Mouse (Mus musculus) limb, embryonic 11.5 days (tissue): ENCODE data around the gene Bdh2. TPM values are rescaled to one million over a fixed set of nuclear protein-coding genes. Genes with fewer than 3 reads are reported as not detected.

Source experiments
- ATAC-seq: fragments of 200-750 bp; cut with Nextera tagmentation; 2 replicates; pipeline ENCODE4 v1.8.0; 2017; ENCODE audit warnings: low read depth; ENCODE audit not compliant: insufficient number of reproducible peaks, low FRiP score, low TSS enrichment
- DNase-seq: peaks from one replicate; pipeline ENCODE4 v3.0.0-alpha.2; 2015; ENCODE audit warnings: low spot score
- H3K27ac ChIP-seq: fragments of 300-500 bp; sonication (generic); replicated peaks from 2 replicates; pipeline ENCODE4 v1.5.1; 2014; ENCODE audit warnings: low read depth, mild to moderate bottlenecking, low read length
- H3K27me3 ChIP-seq: fragments of 300-500 bp; sonication (generic); 2 replicates; pipeline ENCODE4 v1.6.1; 2014; ENCODE audit warnings: mild to moderate bottlenecking, low read length, mixed read lengths; ENCODE audit not compliant: control insufficient read depth, insufficient read depth
- H3K36me3 ChIP-seq: fragments of 300-500 bp; sonication (generic); 2 replicates; pipeline ENCODE4 v1.6.1; 2014; ENCODE audit warnings: mild to moderate bottlenecking, low read length, moderate library complexity, mixed read lengths; ENCODE audit not compliant: control insufficient read depth, insufficient read depth
- H3K4me1 ChIP-seq: fragments of 300-500 bp; sonication (generic); 2 replicates; pipeline ENCODE4 v1.6.1; 2014; ENCODE audit warnings: low read length, mixed read lengths; ENCODE audit not compliant: control insufficient read depth, insufficient read depth
- H3K4me2 ChIP-seq: fragments of 300-500 bp; sonication (generic); 2 replicates; pipeline ENCODE4 v1.6.1; 2014; ENCODE audit warnings: low read depth, mild to moderate bottlenecking, moderate library complexity; ENCODE audit not compliant: severe bottlenecking
- H3K4me3 ChIP-seq: fragments of 300-500 bp; sonication (generic); 2 replicates; pipeline ENCODE4 v1.5.1; 2014; ENCODE audit warnings: low read depth, low read length
- H3K9ac ChIP-seq: fragments of 300-500 bp; sonication (generic); 2 replicates; pipeline ENCODE4 v1.6.1; 2014; ENCODE audit warnings: mild to moderate bottlenecking, low read length
- H3K9me3 ChIP-seq: fragments of 300-500 bp; sonication (generic); 2 replicates; pipeline ENCODE4 v1.6.1; 2016; ENCODE audit warnings: low read length; ENCODE audit not compliant: control insufficient read depth
- WGBS: fragments of 180-500 bp; shearing (Covaris S2); extraction: QIAGEN DNeasy Blood & Tissue Kit; methylation state at CpG from one replicate; pipeline ENCODE4 v1.1.7; 2014; 5-methylcytosine and 5-hydroxymethylcytosine counted together
- polyA plus RNA-seq: library from polyadenylated mRNA; unstranded; fragments of >200 nt; fragmentation: Nextera tagmentation; extraction: Ambion mirVana; gene quantifications from 2 replicates; pipeline ENCODE4 v1.2.1, GENCODE M21; 2014

Bdh2 gene
- polyA plus RNA-seq, 1 experiment from 2014 or later = 9.2 TPM

DNA sequence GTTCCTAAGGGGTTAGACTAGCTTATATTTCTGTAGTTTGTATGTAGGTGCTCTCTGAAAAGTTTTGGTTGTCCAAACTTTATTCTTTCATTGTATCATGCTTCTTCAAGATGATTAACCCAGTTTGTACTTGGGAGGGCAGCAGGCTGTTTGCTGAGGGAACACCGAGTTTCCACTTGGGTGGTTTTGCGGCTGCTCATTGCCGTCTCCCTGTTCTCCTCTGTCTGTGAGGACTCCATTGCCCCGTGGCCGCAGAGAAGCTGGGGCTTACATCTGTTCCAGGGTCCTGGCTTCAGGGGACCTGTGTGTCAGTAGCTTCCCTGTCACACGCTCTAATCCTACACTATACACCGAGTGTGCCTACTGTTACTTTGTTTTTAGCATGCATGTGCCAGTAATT lies 20.8 kb upstream of the Bdh2 start:
- H3K9me3 ChIP-seq = no peaks in the 10 kb centered on the region
- WGBS = 95% methylated on average over 7 of the region's 7 CpGs
- no peak for DNase-seq
- H3K4me1 ChIP-seq = no peaks in the 10 kb centered on the region
- H3K4me2 ChIP-seq = no peak overlapping the region
- no peak for ATAC-seq
- no peak overlapping the region for H3K9ac ChIP-seq
- H3K27me3 ChIP-seq = no peaks in the 10 kb centered on the region
- peaks cover 21% of the 10 kb centered on the region for H3K36me3 ChIP-seq
- no peak overlapping the region for H3K4me3 ChIP-seq
- no peak overlapping the region for H3K27ac ChIP-seq

DNA sequence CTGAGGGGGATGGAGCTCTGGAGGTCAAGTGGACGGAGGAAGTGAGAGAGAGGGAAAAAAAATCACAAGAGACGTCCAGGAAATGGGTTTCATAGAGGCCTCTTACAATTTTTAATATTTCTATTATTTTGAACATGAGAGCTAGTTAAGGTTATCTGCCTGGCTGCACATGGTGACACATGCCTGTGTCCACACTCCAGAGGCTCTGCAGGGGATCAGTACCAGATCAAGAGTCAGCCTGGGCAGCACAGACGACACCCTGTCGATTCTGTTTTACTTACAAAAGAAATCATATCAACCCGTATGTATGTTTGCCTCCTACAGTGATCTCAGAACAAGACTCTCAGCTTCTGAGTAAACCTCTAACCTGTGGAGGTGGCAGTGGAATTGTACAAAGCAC lies 12.4 kb upstream of the Bdh2 start:
- Histone ChIP-seq H3K4me1 (no peaks in the 10 kb centered on the region), H3K36me3 (peaks cover 27% of the 10 kb centered on the region), H3K9me3 (no peaks in the 10 kb centered on the region), H3K27ac (no peak overlapping the region), H3K9ac (no peak overlapping the region), H3K27me3 (no peaks in the 10 kb centered on the region), H3K4me2 (no peak overlapping the region), H3K4me3 (no peak overlapping the region)
- 91% methylated on average over 5 of the region's 5 CpGs for WGBS
- ATAC-seq (no peak), DNase-seq (no peak)

DNA sequence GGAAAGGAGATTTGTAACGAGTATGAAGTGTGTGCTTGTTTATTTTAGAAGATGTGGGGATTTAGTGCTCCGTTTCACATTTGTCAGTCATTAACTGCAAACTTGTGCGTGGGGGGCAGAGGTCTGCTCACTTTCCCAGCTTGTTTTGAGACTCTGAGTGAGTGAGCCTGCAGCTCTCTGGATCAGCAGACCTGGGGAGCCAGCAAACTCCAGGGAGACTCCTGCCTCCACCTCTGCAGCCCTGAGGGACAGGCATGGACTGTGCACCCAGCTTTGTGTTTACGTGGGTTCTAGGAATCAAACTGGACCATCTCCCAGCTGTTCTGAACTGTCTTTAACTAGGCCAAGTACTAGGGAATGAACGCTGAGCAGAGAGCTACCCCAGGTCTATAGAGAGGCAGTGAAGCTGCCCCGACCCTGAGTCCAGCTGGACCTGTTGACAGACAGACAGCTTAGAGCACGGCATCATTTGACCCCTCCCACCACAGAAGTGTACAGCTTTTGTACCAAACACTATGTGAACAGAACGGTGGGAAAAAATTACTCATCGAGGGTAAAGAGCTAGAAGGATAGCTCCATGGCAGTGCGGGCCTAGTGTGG lies 11.5 kb upstream of the Bdh2 start:
- Histone ChIP-seq H3K9me3 (no peaks in the 10 kb centered on the region), H3K4me3 (no peak overlapping the region), H3K4me2 (no peak overlapping the region), H3K36me3 (peaks cover 27% of the 10 kb centered on the region), H3K4me1 (no peaks in the 10 kb centered on the region), H3K27ac (no peak overlapping the region), H3K27me3 (no peaks in the 10 kb centered on the region), H3K9ac (no peak overlapping the region)
- DNase-seq (no peak), ATAC-seq (no peak; the same call in 1 of the 2 replicates)
- WGBS = 94% methylated on average over 10 of the region's 10 CpGs

DNA sequence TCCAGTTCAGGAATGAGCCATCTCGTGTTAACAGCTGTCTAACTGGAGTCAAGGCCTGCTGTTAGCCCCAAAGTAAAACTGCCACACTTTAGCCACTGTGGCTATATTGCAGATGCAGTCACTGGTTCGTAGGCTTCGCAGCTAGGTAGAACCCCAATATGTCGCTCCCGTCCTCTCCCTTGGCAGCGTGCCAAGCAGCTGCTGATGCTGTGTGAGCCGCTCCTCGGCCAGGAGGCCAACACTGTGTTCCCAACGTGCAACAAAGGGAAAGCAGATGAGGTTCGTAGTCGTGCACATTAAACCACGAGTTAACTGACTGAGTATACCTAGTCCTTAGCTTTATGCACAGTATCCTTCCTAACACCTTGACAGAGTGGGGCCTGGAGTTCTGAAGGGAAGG lies 8.4 kb upstream of the Bdh2 start:
- DNase-seq = no peak
- Histone ChIP-seq H3K4me3 (no peak overlapping the region), H3K4me2 (no peak overlapping the region), H3K36me3 (peaks cover 20% of the 10 kb centered on the region; the same call in 1 of the 2 replicates), H3K27ac (no peak overlapping the region), H3K9ac (no peak overlapping the region), H3K9me3 (no peaks in the 10 kb centered on the region), H3K4me1 (no peaks in the 10 kb centered on the region), H3K27me3 (no peaks in the 10 kb centered on the region)
- ATAC-seq = no peak
- WGBS = 90% methylated on average over 12 of the region's 12 CpGs

DNA sequence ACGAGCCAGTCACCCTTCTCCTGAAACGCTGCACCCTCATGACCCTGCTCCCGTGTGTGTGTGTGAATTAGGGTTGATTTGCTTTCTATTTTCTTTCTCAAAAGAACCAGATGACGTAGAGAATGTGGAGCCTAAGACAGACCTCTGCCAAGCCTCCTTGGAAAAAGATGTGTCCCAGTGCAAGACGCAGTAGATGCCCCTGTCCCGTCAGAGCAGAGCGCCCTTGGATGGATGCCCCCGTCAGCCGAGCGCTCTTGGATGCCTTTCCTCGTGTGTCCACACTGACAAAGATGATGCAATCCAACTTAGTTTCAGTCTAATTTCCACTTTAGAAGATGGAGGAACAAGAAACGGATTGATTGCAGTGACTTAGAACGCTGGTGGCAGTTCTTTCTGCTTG lies 8.0 kb upstream of the Bdh2 start:
- ATAC-seq (no peak), DNase-seq (no peak)
- Histone ChIP-seq H3K4me3 (no peak overlapping the region), H3K27me3 (no peaks in the 10 kb centered on the region), H3K9me3 (no peaks in the 10 kb centered on the region), H3K27ac (no peak overlapping the region), H3K9ac (no peak overlapping the region), H3K36me3 (peaks cover 20% of the 10 kb centered on the region; the same call in 1 of the 2 replicates), H3K4me1 (no peaks in the 10 kb centered on the region), H3K4me2 (no peak overlapping the region)
- WGBS = 95% methylated on average over 13 of the region's 13 CpGs

DNA sequence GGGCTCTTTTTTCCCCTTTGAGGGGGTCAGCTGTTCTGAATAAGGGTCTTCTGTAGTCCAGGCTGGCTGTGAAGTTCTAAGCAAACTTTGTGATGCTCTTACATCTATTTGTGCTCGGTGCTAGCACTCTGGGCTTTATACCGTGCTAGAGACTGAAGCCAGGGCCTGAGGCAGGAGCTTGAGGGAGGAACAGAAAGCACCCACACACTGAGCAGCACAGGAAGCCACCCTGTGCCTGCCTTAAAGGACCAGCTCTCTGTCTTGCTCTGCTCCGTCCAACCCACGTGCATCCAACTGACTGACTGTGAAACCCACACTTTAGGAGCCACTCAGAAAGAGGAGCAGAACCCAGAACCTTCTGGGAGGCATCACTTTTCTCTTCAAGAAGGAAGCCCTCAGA lies 861 bp upstream of the Bdh2 start:
- Histone ChIP-seq H3K27ac (no peak overlapping the region), H3K36me3 (no peaks in the 10 kb centered on the region), H3K9ac (peak overlapping the region; percentile 67), H3K27me3 (no peaks in the 10 kb centered on the region), H3K9me3 (no peaks in the 10 kb centered on the region), H3K4me3 (no peak overlapping the region), H3K4me2 (no peak overlapping the region), H3K4me1 (0 out of 2 replicates have a peak, but pooled peaks cover 2% of the 10 kb centered on the region)
- 79% methylated on average over 4 of the region's 4 CpGs for WGBS
- DNase-seq = no peak
- peak; percentile 1; the same call in 1 of the 2 replicates for ATAC-seq

DNA sequence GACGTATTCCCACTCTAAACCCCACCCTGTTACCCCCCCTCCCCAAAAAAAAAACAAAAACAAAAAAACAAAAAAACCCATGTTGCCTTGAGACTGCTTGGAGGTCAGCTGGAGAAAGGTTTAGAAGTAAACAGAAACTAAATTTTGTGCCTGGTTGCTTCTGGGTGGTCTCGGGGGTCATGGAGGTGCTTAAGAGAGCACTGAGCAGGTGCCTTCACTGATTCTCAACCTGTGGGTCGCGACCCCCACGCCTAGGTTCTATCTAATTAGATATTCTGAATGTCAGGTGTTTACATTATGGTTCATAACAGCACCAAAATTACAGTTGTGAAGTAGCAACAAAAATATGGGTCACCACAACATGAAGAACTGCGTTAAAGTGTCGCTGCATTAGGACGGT lies 680 bp downstream of the Bdh2 start:
- H3K27ac ChIP-seq = no peak overlapping the region
- H3K27me3 ChIP-seq = no peaks in the 10 kb centered on the region
- no peak overlapping the region for H3K4me3 ChIP-seq
- DNase-seq (no peak), ATAC-seq (no peak)
- no peaks in the 10 kb centered on the region for H3K9me3 ChIP-seq
- H3K36me3 ChIP-seq = no peaks in the 10 kb centered on the region
- H3K4me2 ChIP-seq = no peak overlapping the region
- 81% methylated on average over 8 of the region's 8 CpGs for WGBS
- H3K9ac ChIP-seq = no peak overlapping the region
- H3K4me1 ChIP-seq = 0 out of 2 replicates have a peak, but pooled peaks cover 2% of the 10 kb centered on the region

DNA sequence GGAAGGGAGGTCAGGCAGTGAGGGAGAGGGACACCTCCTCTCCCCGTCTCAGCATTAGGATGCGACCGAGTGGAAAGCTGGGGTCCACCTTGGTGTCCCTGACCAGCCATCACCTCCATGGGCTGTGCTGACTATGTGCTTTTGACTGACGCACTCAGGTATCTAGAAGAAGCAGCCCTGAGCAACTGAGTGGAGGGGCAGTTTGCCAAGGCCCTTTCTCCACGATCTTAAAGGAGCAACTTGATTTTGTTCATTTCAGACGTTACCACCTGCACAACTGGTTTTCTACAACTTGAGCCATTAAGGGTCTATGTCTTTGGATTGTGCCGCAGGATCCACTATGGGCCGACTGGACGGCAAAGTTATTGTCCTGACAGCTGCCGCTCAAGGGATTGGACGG lies 4.2 kb downstream of the Bdh2 start:
- no peak for ATAC-seq
- H3K9me3 ChIP-seq = no peaks in the 10 kb centered on the region
- H3K4me2 ChIP-seq = no peak overlapping the region
- H3K27ac ChIP-seq = no peak overlapping the region
- no peak overlapping the region for H3K9ac ChIP-seq
- no peaks in the 10 kb centered on the region for H3K36me3 ChIP-seq
- H3K4me3 ChIP-seq = no peak overlapping the region
- DNase-seq = no peak
- 0 out of 2 replicates have a peak, but pooled peaks cover 2% of the 10 kb centered on the region for H3K4me1 ChIP-seq
- H3K27me3 ChIP-seq = no peaks in the 10 kb centered on the region
- WGBS = 86% methylated on average over 11 of the region's 11 CpGs

DNA sequence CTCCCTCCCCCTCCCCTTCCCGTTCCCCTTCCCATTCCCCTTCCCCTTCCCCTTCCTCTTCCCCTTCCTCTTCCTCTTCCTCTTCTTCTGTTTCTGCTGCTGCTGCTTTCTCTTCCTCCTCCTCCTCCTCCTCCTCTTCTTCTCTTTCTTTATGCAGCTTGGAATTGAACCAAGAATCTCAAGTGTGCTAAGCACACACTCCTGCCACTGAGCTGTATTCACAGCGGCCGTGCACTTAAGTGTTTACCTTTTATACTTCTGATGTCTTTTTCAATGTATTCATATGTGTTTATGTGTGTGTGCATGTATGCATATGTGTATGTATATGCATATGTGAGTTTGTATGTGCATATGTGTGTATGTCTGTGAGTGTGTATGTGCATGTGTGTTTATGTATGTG lies 4.8 kb downstream of the Bdh2 start:
- H3K36me3 ChIP-seq = no peaks in the 10 kb centered on the region
- no peaks in the 10 kb centered on the region for H3K9me3 ChIP-seq
- no peak overlapping the region for H3K4me3 ChIP-seq
- H3K27ac ChIP-seq = no peak overlapping the region
- no peak for ATAC-seq
- 93% methylated on average over 3 of the region's 3 CpGs for WGBS
- H3K4me2 ChIP-seq = no peak overlapping the region
- no peak overlapping the region for H3K9ac ChIP-seq
- DNase-seq = no peak
- H3K4me1 ChIP-seq = 0 out of 2 replicates have a peak, but pooled peaks cover under 1% of the 10 kb centered on the region
- H3K27me3 ChIP-seq = no peaks in the 10 kb centered on the region
